Mouse (Mus musculus) 3T3-L1 (cell line): ENCODE data around the gene Fstl1.

Source experiments
- DNase-seq: peaks from one replicate; pipeline ENCODE4 v3.0.0-alpha.2; 2015; ENCODE audit warnings: low read depth, low spot score

Fstl1 gene

GRCm38 (mm10) chr16:37776860-37777651 is at the start of gene Fstl1:
Gene Fstl1, plus strand, starts transcription at chr16:37776873.
- DNase-seq: peak; percentile 70

- DNase-seq: peak; percentile 96
These were observed 48.0 kb upstream of the Fstl1 start for GRCm38 (mm10) chr16:37728674-37729073.

GRCm38 (mm10) chr16:37729381-37730150 is 47.1 kb upstream of the Fstl1 start:
- DNase-seq: peak; percentile 44

GRCm38 (mm10) chr16:37730293-37730835 is 46.3 kb upstream of the Fstl1 start:
- DNase-seq: peak; percentile 27

- no peak for DNase-seq
These were observed 45.2 kb upstream of the Fstl1 start for GRCm38 (mm10) chr16:37731431-37731830.

- DNase-seq: peak; percentile 78
These were observed 44.5 kb upstream of the Fstl1 start for GRCm38 (mm10) chr16:37732023-37732761.

GRCm38 (mm10) chr16:37740076-37740475 is 36.6 kb upstream of the Fstl1 start:
- peak; percentile 92 for DNase-seq

- peak; percentile 89 for DNase-seq
These were observed 34.4 kb upstream of the Fstl1 start for GRCm38 (mm10) chr16:37742266-37742665.

GRCm38 (mm10) chr16:37752876-37753275 is 23.8 kb upstream of the Fstl1 start:
- peak; percentile 45 for DNase-seq

GRCm38 (mm10) chr16:37753809-37754208 is 22.9 kb upstream of the Fstl1 start:
- no peak for DNase-seq

GRCm38 (mm10) chr16:37754483-37754882 is 22.2 kb upstream of the Fstl1 start:
- DNase-seq: no peak

GRCm38 (mm10) chr16:37757223-37757622 is 19.4 kb upstream of the Fstl1 start:
- no peak for DNase-seq

GRCm38 (mm10) chr16:37763797-37764196 is 12.9 kb upstream of the Fstl1 start:
- DNase-seq: no peak

GRCm38 (mm10) chr16:37776166-37776859 is 360 bp upstream of the Fstl1 start:
- no peak for DNase-seq

GRCm38 (mm10) chr16:37777796-37778475 is 1.3 kb downstream of the Fstl1 start:
- DNase-seq: peak; percentile 82

GRCm38 (mm10) chr16:37778529-37778928 is 1.9 kb downstream of the Fstl1 start:
- DNase-seq: peak; percentile 62

- no peak for DNase-seq
These were observed 3.1 kb downstream of the Fstl1 start for GRCm38 (mm10) chr16:37779651-37780280.

- DNase-seq: peak; percentile 67
These were observed 3.7 kb downstream of the Fstl1 start for GRCm38 (mm10) chr16:37780386-37780785.

- DNase-seq: peak; percentile 48
These were observed 4.2 kb downstream of the Fstl1 start for GRCm38 (mm10) chr16:37780911-37781310.

- DNase-seq: peak; percentile 72
These were observed 7.9 kb downstream of the Fstl1 start for GRCm38 (mm10) chr16:37784526-37784925.
